Mouse (Mus musculus) lung, embryonic 14.5 days (tissue): ENCODE measurements around the gene Zfp473. TPM values are rescaled to one million over a fixed set of nuclear protein-coding genes. Genes with fewer than 3 reads are reported as not detected.

Experiments used
- ATAC-seq: fragments of 200-750 bp; cut with Nextera tagmentation; 2 replicates; pipeline ENCODE4 v1.8.0; 2017; ENCODE audit warnings: mild to moderate bottlenecking, moderate TSS enrichment, moderate library complexity; ENCODE audit not compliant: insufficient read depth
- DNase-seq: peaks from one replicate; pipeline ENCODE4 v3.0.0-alpha.2; 2015
- H3K27ac ChIP-seq: fragments of 300-500 bp; sonication (generic); 2 replicates; pipeline ENCODE4 v1.5.1; 2014; ENCODE audit warnings: low read depth, mild to moderate bottlenecking, moderate library complexity
- H3K27me3 ChIP-seq: fragments of 300-500 bp; sonication (generic); 2 replicates; pipeline ENCODE4 v1.6.1; 2014; ENCODE audit warnings: low read length, control low read depth; ENCODE audit not compliant: insufficient read depth
- H3K36me3 ChIP-seq: fragments of 300-500 bp; sonication (generic); 2 replicates; pipeline ENCODE4 v1.6.1; 2014; ENCODE audit warnings: control low read depth; ENCODE audit not compliant: insufficient read depth
- H3K4me1 ChIP-seq: fragments of 300-500 bp; sonication (generic); 2 replicates; pipeline ENCODE4 v1.6.1; 2014; ENCODE audit warnings: antibody characterized with exemption, control low read depth; ENCODE audit not compliant: insufficient read depth
- H3K4me2 ChIP-seq: fragments of 300-500 bp; sonication (generic); 2 replicates; pipeline ENCODE4 v1.6.1; 2014; ENCODE audit warnings: mild to moderate bottlenecking
- H3K4me3 ChIP-seq: fragments of 300-500 bp; sonication (generic); 2 replicates; pipeline ENCODE4 v1.5.1; 2014; ENCODE audit warnings: low read depth, low read length
- H3K9ac ChIP-seq: fragments of 300-500 bp; sonication (generic); 2 replicates; pipeline ENCODE4 v1.6.1; 2014
- H3K9me3 ChIP-seq: fragments of 300-500 bp; sonication (generic); 2 replicates; pipeline ENCODE4 v1.6.1; 2016; ENCODE audit warnings: low read depth, low read length, control low read depth
- CTCF ChIP-seq: IDR thresholded peaks from 2 replicates; pipeline ENCODE4 v1.5.1; 2016; ENCODE audit warnings: antibody characterized with exemption, low read depth
- WGBS: fragments of 180-500 bp; shearing (Covaris S2); extraction: QIAGEN DNeasy Blood & Tissue Kit; methylation state at CpG from one replicate; pipeline ENCODE4 v1.1.7; 2014; 5-methylcytosine and 5-hydroxymethylcytosine counted together
- polyA plus RNA-seq: library from polyadenylated mRNA; unstranded; fragments of >200 nt; fragmentation: Nextera tagmentation; extraction: Ambion mirVana; gene quantifications from 2 replicates; pipeline ENCODE4 v1.2.1, GENCODE M21; 2014

Zfp473 gene
- polyA plus RNA-seq, 1 experiment from 2014 or later, result 2.3 TPM

- H3K27me3 ChIP-seq, result no peaks in the 10 kb centered on the region
- DNase-seq (no peak), ATAC-seq (no peak)
- H3K9ac ChIP-seq, result no peak overlapping the region
- 66% methylated on average over 8 of the region's 8 CpGs for WGBS
- H3K4me2 ChIP-seq, result no peak overlapping the region
- no peak for TF ChIP-seq CTCF
- no peaks in the 10 kb centered on the region for H3K9me3 ChIP-seq
- H3K36me3 ChIP-seq, result no peaks in the 10 kb centered on the region
- H3K4me1 ChIP-seq, result no peaks in the 10 kb centered on the region
- H3K27ac ChIP-seq, result no peak overlapping the region
- no peak overlapping the region for H3K4me3 ChIP-seq
Measured at GRCm38 (mm10) chr7:44702985-44703384, 47.9 kb downstream of the Zfp473 start.

- Histone ChIP-seq H3K9ac (no peak overlapping the region), H3K36me3 (no peaks in the 10 kb centered on the region), H3K9me3 (no peaks in the 10 kb centered on the region), H3K27ac (no peak overlapping the region), H3K4me2 (no peak overlapping the region), H3K27me3 (no peaks in the 10 kb centered on the region), H3K4me1 (peaks cover 5% of the 10 kb centered on the region), H3K4me3 (no peak overlapping the region)
- TF ChIP-seq CTCF, result peak; percentile 73
- no peak for ATAC-seq
- peak; percentile 56 for DNase-seq
- WGBS, result 12% methylated on average over 5 of the region's 6 CpGs
Measured at GRCm38 (mm10) chr7:44701921-44702320, 48.9 kb downstream of the Zfp473 start.

GRCm38 (mm10) chr7:44697980-44698379 is 52.9 kb downstream of the Zfp473 start:
- ATAC-seq, result no peak
- Histone ChIP-seq H3K9me3 (no peaks in the 10 kb centered on the region), H3K9ac (no peak overlapping the region), H3K27ac (peak overlapping the region; percentile 84), H3K4me3 (no peak overlapping the region), H3K36me3 (no peaks in the 10 kb centered on the region), H3K4me1 (peaks cover 5% of the 10 kb centered on the region), H3K27me3 (no peaks in the 10 kb centered on the region), H3K4me2 (no peak overlapping the region)
- TF ChIP-seq CTCF, result no peak
- WGBS, result 43% methylated on average over 7 of the region's 7 CpGs
- DNase-seq, result no peak

GRCm38 (mm10) chr7:44697191-44697710 is 53.6 kb downstream of the Zfp473 start:
- no peak for TF ChIP-seq CTCF

GRCm38 (mm10) chr7:44695223-44695622 is 55.6 kb downstream of the Zfp473 start:
- Histone ChIP-seq H3K9ac (no peak overlapping the region), H3K9me3 (no peaks in the 10 kb centered on the region), H3K27ac (no peak overlapping the region), H3K27me3 (no peaks in the 10 kb centered on the region), H3K4me1 (peaks cover 5% of the 10 kb centered on the region), H3K4me3 (no peak overlapping the region), H3K36me3 (no peaks in the 10 kb centered on the region), H3K4me2 (no peak overlapping the region)
- no peak for TF ChIP-seq CTCF
- DNase-seq, result no peak
- 75% methylated on average over 4 of the region's 4 CpGs for WGBS
- ATAC-seq, result no peak

More at GRCm38 (mm10) chr7:44697191-44697710, 53.6 kb downstream of the Zfp473 start:
- Histone ChIP-seq H3K27ac (peak overlapping the region; percentile 84), H3K9ac (no peak overlapping the region), H3K4me2 (peak overlapping the region; percentile 25; the same call in 1 of the 2 replicates), H3K9me3 (no peaks in the 10 kb centered on the region), H3K4me3 (no peak overlapping the region), H3K27me3 (no peaks in the 10 kb centered on the region), H3K4me1 (peaks cover 5% of the 10 kb centered on the region), H3K36me3 (no peaks in the 10 kb centered on the region)
- WGBS, result 9% methylated on average over 20 of the region's 20 CpGs
- ATAC-seq, result peak; percentile 79
- peak; percentile 74 for DNase-seq

- no peak overlapping the region for H3K4me3 ChIP-seq
- peaks cover 5% of the 10 kb centered on the region for H3K4me1 ChIP-seq
- DNase-seq, result no peak
- H3K4me2 ChIP-seq, result no peak overlapping the region
- peak overlapping the region; percentile 7; the same call in 1 of the 2 replicates for H3K27ac ChIP-seq
- no peak for TF ChIP-seq CTCF
- H3K36me3 ChIP-seq, result no peaks in the 10 kb centered on the region
- no peak overlapping the region for H3K9ac ChIP-seq
- 48% methylated on average over 10 of the region's 10 CpGs for WGBS
- no peak for ATAC-seq
- H3K27me3 ChIP-seq, result no peaks in the 10 kb centered on the region
- no peaks in the 10 kb centered on the region for H3K9me3 ChIP-seq
Measured at GRCm38 (mm10) chr7:44693427-44694175, 57.2 kb downstream of the Zfp473 start.

- DNase-seq (no peak), ATAC-seq (no peak)
- Histone ChIP-seq H3K9me3 (no peaks in the 10 kb centered on the region), H3K9ac (no peak overlapping the region), H3K36me3 (no peaks in the 10 kb centered on the region), H3K4me2 (no peak overlapping the region), H3K4me1 (no peaks in the 10 kb centered on the region), H3K27ac (no peak overlapping the region), H3K27me3 (no peaks in the 10 kb centered on the region), H3K4me3 (no peak overlapping the region)
- no peak for TF ChIP-seq CTCF
- 89% methylated on average over 7 of the region's 7 CpGs for WGBS
Measured at GRCm38 (mm10) chr7:44689331-44689730, 61.5 kb downstream of the Zfp473 start.
